Mouse (Mus musculus): ENCODE results near the gene Gm3336.

The Gm3336 gene

DNA sequence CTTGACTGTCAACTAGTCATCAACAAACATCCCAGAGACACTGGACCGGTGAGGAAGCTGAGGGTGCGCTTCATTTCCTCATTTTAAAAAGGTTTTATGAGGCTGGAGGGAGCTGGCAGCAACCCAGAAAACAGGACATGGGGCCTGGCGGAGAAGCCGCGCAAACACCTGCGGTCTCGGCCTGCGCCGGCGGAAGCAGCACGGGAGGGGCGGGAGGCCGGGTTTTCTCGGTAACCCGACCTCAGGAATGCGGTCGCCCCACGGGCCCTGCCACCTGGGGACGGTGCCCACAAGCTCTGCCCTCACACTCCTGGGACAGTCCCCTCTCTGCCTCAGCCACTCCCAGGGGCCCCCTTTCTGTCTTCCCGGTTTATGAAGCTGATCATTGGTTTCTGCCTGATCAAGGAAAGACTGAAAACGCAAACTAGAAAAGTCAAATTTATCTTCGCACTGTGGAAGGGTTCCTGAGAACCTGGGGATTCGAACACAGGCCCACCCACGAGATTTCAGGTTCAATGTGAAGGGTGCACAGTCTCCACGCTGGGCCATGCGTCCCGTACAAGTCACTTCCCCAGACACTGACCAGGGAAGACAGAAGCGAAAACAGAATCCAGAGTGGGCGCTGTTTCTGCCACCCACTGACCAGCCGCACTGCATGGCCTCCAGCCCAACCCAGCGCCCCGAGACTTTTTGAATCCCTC, 22.9 kb upstream of the Gm3336 start:
- DNase-seq (ENCODE audit: low spot score in 2 of 2) = no peak

- no peak for DNase-seq (ENCODE audit: low spot score in 2 of 2)
Observed at GRCm38 (mm10) chr8:70696019-70696885, 22.1 kb upstream of the Gm3336 start.

DNA sequence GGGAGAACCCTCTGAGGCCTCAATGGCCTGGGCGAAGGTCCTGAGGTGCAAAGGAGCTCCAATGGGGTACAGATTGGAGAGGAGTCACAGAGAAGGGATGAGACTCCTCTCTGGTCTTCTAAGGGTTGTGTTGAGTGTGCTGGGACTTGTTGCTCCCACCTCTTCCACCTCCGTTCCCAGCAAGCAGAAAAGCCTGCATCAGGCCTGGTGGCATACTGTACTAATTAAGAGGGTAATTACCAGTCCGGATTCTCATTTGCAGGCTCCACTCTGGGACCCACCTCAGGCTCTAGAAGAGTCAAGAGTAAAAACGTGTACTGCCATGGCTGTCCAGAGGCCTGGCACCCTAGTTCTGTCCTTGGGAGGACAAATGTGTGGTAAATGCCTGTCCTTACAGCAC, 21.4 kb upstream of the Gm3336 start:
- DNase-seq (ENCODE audit: low spot score in 2 of 2) = no peak

GRCm38 (mm10) chr8:70697366-70698250, 20.7 kb upstream of the Gm3336 start:
- DNase-seq (ENCODE audit: low spot score in 2 of 2) = no peak

DNA sequence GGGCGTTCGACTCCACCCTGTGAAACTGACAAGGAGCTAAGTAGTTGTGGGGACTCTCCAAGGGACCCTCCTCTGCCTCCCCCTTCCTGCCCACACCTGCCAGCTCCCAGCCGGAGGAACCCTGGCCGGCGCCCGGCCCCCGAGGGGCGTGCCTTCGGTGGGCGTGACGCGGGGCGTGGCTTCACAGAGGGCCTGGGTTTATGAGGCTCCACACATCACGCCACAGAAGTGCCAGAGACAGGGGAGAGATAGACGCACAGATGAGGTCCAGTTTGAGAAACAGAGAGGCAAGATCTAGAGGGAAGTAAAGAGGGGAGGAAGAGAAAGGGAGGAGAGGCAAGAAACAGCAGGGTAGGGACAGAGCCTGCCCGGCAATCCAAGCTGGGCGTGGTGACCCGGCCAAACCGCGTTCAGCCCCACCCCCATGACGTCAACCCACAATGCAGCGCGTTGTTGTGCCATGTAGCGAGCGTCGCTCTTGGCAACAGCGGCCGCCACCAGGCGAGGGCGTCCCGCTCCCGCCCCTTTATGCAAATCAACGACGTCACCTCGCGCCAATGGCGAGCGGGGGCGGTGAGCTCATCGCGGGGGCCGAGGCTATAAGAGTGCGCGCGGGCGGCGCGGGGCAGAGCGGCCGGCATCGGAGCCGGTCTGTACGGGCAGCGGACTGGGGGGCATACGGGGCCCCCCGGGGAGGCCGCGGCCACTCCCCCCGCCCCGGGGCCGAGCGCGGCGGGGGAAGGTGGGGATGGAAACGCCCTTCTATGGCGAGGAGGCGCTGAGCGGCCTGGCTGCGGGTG, 19.8 kb upstream of the Gm3336 start, which contains the start of gene Jund:
Gene Jund (plus strand): TSS at position 640 of the 800 bp plus-strand sequence.
- peak; percentile 98 to 99 for DNase-seq (ENCODE audit: low spot score in 2 of 2)

GRCm38 (mm10) chr8:70699116-70699833, 19.1 kb upstream of the Gm3336 start:
- peak in 1 of 2 experiments; percentile 35 for DNase-seq (ENCODE audit: low spot score in 2 of 2)

DNA sequence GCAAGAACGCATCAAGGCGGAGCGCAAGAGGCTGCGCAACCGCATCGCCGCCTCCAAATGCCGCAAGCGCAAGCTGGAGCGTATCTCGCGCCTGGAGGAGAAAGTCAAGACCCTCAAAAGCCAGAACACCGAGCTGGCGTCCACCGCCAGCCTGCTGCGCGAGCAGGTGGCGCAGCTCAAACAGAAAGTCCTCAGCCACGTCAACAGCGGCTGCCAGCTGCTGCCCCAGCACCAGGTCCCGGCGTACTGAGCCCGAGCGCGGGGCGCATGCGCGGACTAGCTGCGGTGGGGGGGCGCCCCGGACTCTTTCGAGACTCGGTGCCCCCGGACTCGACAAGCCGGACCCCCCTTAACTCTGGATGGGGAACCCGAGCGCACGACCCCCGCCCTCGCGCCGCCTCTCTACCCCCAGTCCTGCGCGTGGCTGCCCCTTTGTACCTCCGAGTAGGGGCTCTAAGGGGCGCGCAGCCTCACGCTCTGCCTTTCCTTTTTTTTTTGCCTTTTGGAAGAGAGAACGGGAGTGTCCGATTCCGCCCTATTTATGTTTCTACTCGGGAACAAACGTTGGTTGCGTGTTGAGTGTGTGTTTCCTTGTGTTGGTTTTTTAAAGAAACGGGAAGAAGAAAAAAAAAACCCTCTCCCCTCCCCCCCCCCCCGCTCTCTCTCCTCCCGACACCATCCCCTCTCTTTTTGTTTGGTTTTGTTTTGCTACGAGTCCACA, 18.3 kb upstream of the Gm3336 start:
- DNase-seq (ENCODE audit: low spot score in 2 of 2) = peak; percentile 64 to 78

DNA sequence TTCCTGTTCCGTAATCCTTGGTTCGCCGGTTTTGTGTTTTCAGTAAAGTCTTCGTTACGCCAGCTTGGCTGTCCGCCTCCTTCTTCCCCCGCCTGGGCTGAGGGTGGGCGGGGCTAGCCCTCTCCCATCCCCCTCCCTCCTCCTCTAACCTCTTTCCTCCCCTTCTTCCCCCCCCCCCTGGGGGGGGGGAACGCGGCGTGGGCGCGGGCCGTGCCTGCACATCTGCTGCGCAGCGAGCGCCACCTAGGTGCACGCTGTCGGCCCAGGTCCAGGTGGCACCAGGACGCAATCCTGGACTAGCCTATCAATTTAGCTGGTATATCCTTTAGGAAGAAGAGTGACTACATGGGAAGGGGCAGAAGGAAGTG, 17.8 kb upstream of the Gm3336 start:
- DNase-seq (ENCODE audit: low spot score in 2 of 2) = peak; percentile 78 to 87

DNA sequence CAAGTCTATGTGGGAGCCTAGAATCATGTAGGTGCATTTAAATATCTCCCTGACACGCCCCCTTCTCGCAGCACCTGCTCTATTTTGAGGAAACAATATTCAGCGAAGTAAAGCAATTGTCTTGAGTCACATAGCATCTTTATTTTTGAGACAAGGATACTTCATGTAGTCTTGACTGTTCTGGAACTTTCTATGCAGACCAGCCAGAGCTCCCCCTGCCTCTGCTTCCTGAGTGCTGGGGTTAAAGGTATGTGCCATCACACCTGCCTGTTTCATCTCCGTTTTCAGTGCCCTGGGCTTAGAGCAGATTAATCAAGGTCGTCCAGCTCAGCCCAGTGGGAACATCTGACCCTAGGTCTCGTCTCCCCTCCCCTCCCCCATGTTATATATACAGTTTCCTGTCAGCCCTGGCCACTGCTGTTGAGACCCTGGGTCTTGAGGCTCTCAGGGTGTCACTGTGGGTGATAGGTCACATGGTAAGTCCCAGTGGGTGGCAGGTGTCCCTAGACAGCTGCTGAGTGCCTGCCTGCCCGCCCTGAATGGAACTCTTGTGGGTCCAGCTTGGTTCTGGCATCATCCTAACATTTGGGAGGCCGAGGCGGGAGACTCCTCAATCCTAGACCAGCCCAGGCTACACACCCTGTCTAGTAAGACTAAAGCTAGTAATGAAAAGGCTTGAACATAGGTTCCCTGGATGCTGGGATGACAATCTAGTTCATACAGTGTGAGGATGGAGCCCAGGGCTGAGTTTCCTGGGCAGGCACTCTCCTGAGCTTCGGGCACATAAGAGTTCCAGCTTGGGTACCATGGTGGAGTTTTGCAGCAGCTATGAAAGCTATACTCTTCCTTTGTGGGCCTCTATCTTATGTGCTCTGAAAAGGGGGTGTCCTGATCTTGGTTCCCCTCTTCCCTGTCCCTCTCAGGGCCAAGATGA, 17.0 kb upstream of the Gm3336 start:
- DNase-seq (ENCODE audit: low spot score in 2 of 2) = no peak

DNA sequence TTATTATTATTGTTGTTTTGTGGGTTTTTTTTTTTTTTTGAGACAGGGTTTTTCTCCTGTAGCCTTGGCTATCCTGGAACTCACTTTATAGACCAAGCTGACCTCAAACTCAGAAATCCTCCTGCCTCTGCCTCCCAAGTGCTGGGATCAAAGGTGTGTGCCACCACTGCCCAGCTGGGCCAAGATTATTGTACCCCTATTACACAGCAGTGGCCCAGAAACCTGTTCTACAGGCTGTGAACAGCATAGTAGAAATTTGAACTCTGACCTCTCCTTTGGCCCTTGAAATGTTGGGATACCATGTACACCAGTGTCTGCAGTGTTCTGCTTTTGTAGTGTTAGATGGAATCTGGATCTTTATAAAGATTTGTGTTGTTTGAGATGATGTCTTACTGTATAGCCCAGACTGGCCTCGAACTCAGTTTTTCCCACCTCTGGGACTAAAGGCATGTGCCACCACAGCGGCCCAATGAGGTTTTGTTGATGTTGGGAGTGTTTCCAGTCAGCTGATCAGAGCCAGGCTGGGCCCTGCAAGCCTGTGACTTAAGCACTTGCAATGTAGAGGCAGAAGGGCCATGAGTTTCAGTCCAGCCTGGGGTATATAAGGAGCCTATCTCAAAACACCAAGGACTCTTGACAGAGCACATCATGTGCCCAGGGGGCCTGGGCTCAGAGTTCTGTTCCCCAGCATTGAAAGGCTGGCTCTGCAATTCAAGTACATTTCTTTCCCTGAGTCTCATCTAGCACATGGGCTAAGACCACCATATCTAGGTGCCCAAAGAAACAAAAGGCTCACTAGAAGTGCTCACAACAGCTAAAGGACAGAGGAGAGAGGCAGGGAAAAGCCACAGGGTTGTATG, 16.1 kb upstream of the Gm3336 start:
- DNase-seq (ENCODE audit: low spot score in 2 of 2) = no peak

- DNase-seq (ENCODE audit: low spot score in 2 of 2) = peak in 1 of 2 experiments; percentile 37
Observed at GRCm38 (mm10) chr8:70702842-70703182, 15.5 kb upstream of the Gm3336 start.

GRCm38 (mm10) chr8:70703287-70703686, 15.1 kb upstream of the Gm3336 start, which contains the start of gene Iqcn:
Gene Iqcn (plus strand): TSS chr8:70703457.
- no peak for DNase-seq (ENCODE audit: low spot score in 2 of 2)

DNA sequence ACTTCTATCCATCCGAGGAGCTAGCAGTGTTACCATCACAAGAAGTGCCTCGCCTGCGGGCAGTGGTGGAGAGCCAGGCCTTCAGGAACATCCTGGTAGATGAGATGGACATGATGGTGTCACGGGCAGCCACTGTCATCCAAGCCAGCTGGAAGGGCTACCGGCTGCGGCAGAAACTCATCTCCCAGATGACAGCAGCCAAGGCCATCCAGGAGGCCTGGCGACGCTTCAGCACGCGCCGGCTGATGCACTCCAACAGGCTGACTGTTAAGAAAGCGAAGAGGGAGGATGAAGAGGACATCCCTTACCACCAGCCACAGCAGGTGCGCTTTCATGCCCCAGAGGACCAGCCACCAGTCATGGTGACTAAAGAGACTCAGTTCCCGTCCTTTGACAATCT, 10.1 kb upstream of the Gm3336 start:
- DNase-seq (ENCODE audit: low spot score in 2 of 2) = no peak

DNA sequence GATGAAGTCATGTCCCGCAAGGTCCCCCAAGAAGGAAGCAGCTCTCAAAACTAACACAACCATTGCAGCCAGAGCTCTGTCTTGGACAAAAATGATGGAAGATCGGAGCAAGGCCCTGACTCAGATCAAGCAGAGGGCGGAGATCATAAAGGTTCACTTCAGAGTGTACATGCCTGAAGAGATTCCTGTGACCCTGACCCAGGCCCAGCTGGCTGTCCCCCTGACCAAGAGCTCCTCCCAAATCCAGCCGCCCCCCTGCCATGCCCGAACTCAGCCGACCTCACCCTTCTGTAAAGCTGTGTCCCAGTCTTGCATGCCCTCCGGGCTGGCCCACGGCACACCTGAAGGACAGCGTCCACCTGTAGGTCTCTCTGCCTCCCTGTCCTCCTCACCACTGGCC, 8.5 kb upstream of the Gm3336 start:
- DNase-seq (ENCODE audit: low spot score in 2 of 2) = no peak

GRCm38 (mm10) chr8:70710296-70710695, 8.0 kb upstream of the Gm3336 start:
- no peak for DNase-seq (ENCODE audit: low spot score in 2 of 2)

DNA sequence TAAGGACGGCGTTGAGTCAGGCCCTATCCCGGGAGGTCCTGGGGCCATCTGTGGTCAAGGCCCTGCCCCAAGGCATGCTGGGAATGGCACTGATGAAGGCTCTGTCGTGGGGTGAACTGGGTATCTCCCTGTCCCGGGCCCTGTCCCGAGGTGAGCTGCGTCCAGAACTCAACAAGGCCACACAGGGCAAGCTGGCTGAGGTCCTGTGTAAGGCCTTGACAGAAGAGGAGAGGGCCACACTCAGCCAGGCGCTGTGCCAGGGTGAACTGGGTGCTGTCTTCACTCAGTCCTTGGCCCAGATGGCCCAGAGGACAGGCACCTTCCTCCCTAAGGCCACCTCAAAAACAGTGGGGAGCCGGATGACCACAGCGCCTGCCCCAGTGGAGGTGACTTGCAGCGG, 7.3 kb upstream of the Gm3336 start:
- no peak for DNase-seq (ENCODE audit: low spot score in 2 of 2)

GRCm38 (mm10) chr8:70713991-70714390, 4.4 kb upstream of the Gm3336 start:
- no peak for DNase-seq (ENCODE audit: low spot score in 2 of 2)

DNA sequence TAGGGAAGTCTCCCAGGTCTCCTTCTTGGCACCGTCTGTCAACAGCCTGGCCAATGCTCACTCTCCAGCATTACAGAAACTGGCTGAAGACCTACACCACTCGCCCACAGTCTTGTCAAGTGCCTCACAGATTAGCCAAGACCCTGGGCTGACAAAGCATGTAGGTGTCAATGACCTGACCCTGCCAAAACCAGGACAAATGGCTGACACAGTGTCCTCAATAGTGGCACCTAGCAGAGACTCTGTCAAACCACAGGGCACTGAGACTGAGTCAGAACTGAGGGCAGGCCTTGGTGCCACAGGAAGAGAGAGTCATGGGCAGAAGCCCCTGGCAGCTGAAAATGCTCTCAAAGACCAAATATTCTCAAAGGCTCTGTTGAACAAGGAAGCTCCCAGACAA, 3.3 kb upstream of the Gm3336 start:
- DNase-seq (ENCODE audit: low spot score in 2 of 2) = no peak

All from right cerebral cortex, adult 2 months (tissue).